Mouse (Mus musculus) liver, embryonic 14.5 days (tissue): Measurements from ENCODE around the gene C730034F03Rik. TPM values are rescaled to one million over a fixed set of nuclear protein-coding genes. Genes with fewer than 3 reads are reported as not detected.

ENCODE experiments used
- ATAC-seq: fragments of 200-750 bp; cut with Nextera tagmentation; 2 replicates; pipeline ENCODE4 v1.8.0; 2017; ENCODE audit warnings: moderate number of reproducible peaks, mild to moderate bottlenecking, moderate library complexity; ENCODE audit not compliant: insufficient read depth
- DNase-seq, 3 experiments: peaks; one replicate each; pipeline ENCODE4 v3.0.0-alpha.2; 2012 to 2013; ENCODE audit warnings: low read depth in 3 of 3, low spot score in 3 of 3
- H3K27ac ChIP-seq: fragments of 300-500 bp; sonication (generic); 2 replicates; pipeline ENCODE4 v1.5.1; 2014; ENCODE audit warnings: moderate library complexity, mild to moderate bottlenecking, control low read depth, inconsistent platforms
- H3K27me3 ChIP-seq: fragments of 300-500 bp; sonication (generic); 2 replicates; pipeline ENCODE4 v1.6.1; 2014; ENCODE audit warnings: mild to moderate bottlenecking, low read length, moderate library complexity; ENCODE audit not compliant: control insufficient read depth, insufficient read depth
- H3K36me3 ChIP-seq: fragments of 300-500 bp; sonication (generic); replicated peaks from 2 replicates; pipeline ENCODE4 v1.6.1; 2014; ENCODE audit warnings: low read depth; ENCODE audit not compliant: control insufficient read depth, insufficient read depth
- H3K4me1 ChIP-seq, 2 experiments: fragments of 200-500 bp in 1 of 2; fragments of 300-500 bp in 1 of 2; sonication (generic) in 1 of 2; replicated peaks; 2 replicates each; pipeline ENCODE4 v1.6.1; 2012 to 2014; ENCODE audit warnings: antibody characterized with exemption in 1 of 2, inconsistent platforms in 1 of 2, low read length in 1 of 2; ENCODE audit not compliant: control insufficient read depth in 2 of 2, insufficient read depth in 2 of 2
- H3K4me2 ChIP-seq: fragments of 300-500 bp; sonication (generic); 2 replicates; pipeline ENCODE4 v1.6.1; 2014; ENCODE audit warnings: low read depth, mild to moderate bottlenecking, control low read depth, moderate library complexity
- H3K4me3 ChIP-seq, 2 experiments: fragments of 200-500 bp in 1 of 2; fragments of 300-500 bp in 1 of 2; sonication (generic) in 1 of 2; 2 replicates each; pipeline ENCODE4 v1.5.1; 2012 to 2014; ENCODE audit warnings: low read depth in 2 of 2, low read length in 2 of 2, mild to moderate bottlenecking in 2 of 2, control low read depth in 1 of 2, inconsistent platforms in 1 of 2, moderate library complexity in 1 of 2; ENCODE audit not compliant: insufficient read depth in 1 of 2
- H3K9ac ChIP-seq: fragments of 300-500 bp; sonication (generic); replicated peaks from 2 replicates; pipeline ENCODE4 v1.6.1; 2014; ENCODE audit warnings: mild to moderate bottlenecking, control low read depth, moderate library complexity
- H3K9me3 ChIP-seq: fragments of 300-500 bp; sonication (generic); 2 replicates; pipeline ENCODE4 v1.6.1; 2016; ENCODE audit warnings: low read length, mixed read lengths; ENCODE audit not compliant: control insufficient read depth
- CTCF ChIP-seq: IDR thresholded peaks from 2 replicates; pipeline ENCODE4 v1.5.1; 2016; ENCODE audit warnings: antibody characterized with exemption, low read depth, control low read depth
- EP300 ChIP-seq: IDR thresholded peaks from 2 replicates; pipeline ENCODE4 v1.6.1; 2016; ENCODE audit warnings: antibody characterized with exemption, low read depth
- WGBS: fragments of 180-500 bp; shearing (Covaris S2); extraction: QIAGEN DNeasy Blood & Tissue Kit; methylation state at CpG from one replicate; pipeline ENCODE4 v1.1.7; 2014; ENCODE audit not compliant: insufficient replicate concordance; 5-methylcytosine and 5-hydroxymethylcytosine counted together
- polyA plus RNA-seq, 2 experiments: library from polyadenylated mRNA; depleted of rRNA in 1 of 2; stranded (reverse) in 1 of 2; unstranded in 1 of 2; fragments of >200 nt; fragmentation: Nextera tagmentation in 1 of 2; extraction: Ambion mirVana in 1 of 2; gene quantifications; 2 replicates each; pipeline versions ENCODE4 v1.2.1 to v1.2.3; 2012 to 2014

The C730034F03Rik gene
- polyA plus RNA-seq, 2 experiments = 0.69 to 0.89 TPM

- no peak overlapping the region for H3K4me2 ChIP-seq
- TF ChIP-seq CTCF = no peak
- TF ChIP-seq EP300 = no peak
- DNase-seq = no peak
- 59% methylated on average over 7 of the region's 7 CpGs for WGBS
- H3K36me3 ChIP-seq = no peaks in the 10 kb centered on the region
- ATAC-seq = no peak
- no peak overlapping the region for H3K4me3 ChIP-seq
- H3K9me3 ChIP-seq = no peaks in the 10 kb centered on the region
- H3K9ac ChIP-seq = no peak overlapping the region
- no peaks in the 10 kb centered on the region; the same call in none of the 2 replicates for H3K27me3 ChIP-seq
- H3K4me1 ChIP-seq = no peaks in the 10 kb centered on the region
- no peak overlapping the region for H3K27ac ChIP-seq
These were observed 32.8 kb downstream of the C730034F03Rik start for GRCm38 (mm10) chr15:89462176-89462575.

GRCm38 (mm10) chr15:89463334-89464235 lies 34.2 kb downstream of the C730034F03Rik start:
- Histone ChIP-seq H3K36me3 (no peaks in the 10 kb centered on the region), H3K9ac (no peak overlapping the region), H3K9me3 (no peaks in the 10 kb centered on the region), H3K27ac (no peak overlapping the region), H3K4me3 (no peak overlapping the region), H3K4me1 (no peaks in the 10 kb centered on the region), H3K27me3 (no peaks in the 10 kb centered on the region; the same call in 1 of the 2 replicates), H3K4me2 (no peak overlapping the region)
- TF ChIP-seq EP300 = no peak
- peak; percentile 35; the same call in 1 of the 2 replicates for TF ChIP-seq CTCF
- 28% methylated on average over 5 of the region's 5 CpGs for WGBS
- ATAC-seq = no peak
- no peak for DNase-seq

DNA sequence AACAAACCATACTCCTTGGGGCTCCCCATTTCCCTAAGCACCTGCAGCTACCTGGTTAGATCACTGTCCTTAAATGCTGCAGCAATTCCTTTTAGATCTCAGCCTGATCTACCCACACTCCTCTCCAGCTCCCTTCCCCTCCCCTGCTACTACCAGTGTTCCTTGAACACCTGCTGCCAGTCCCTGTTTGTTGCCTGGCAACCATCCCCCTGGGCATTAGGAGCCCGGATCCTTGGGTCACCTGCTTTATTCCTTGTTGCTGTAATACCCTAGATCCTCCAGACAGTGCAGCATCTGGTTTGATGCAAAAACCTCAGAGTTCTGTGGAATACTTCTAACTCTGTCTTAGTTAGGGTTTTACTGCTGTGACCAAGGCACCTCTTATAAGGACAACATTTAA lies 35.7 kb downstream of the C730034F03Rik start:
- no peak overlapping the region for H3K4me3 ChIP-seq
- ATAC-seq (no peak), DNase-seq (no peak)
- no peak overlapping the region for H3K27ac ChIP-seq
- H3K4me1 ChIP-seq = no peaks in the 10 kb centered on the region
- no peaks in the 10 kb centered on the region; the same call in 1 of the 2 replicates for H3K27me3 ChIP-seq
- no peaks in the 10 kb centered on the region for H3K9me3 ChIP-seq
- H3K9ac ChIP-seq = no peak overlapping the region
- no peak for TF ChIP-seq EP300
- TF ChIP-seq CTCF = no peak
- WGBS = 41% methylated on average over 1 of the region's 1 CpGs
- H3K4me2 ChIP-seq = no peak overlapping the region
- H3K36me3 ChIP-seq = no peaks in the 10 kb centered on the region

DNA sequence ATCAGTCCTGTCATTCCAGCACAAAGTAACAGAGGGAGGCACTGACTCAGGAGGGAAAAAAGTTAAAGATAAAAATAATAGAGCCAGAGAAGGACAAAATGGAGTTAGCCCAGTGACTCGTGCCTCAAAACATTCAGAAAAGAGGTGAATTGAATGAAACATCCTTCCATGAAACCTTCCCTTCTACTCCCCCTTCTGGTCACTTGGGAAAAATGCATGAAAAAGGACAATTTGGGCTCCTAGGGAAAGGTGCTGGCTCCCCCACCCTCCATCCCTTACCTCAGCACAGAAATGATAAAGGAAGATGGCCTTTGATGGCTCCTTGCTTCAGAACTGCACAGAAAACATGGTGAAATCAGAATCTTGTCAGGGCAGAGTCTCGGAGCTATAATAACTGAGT lies 39.2 kb downstream of the C730034F03Rik start:
- TF ChIP-seq CTCF = peak; percentile 64
- no peak for TF ChIP-seq EP300

GRCm38 (mm10) chr15:89471476-89471875 lies 42.1 kb downstream of the C730034F03Rik start:
- Histone ChIP-seq H3K9ac (no peak overlapping the region), H3K4me2 (no peak overlapping the region), H3K9me3 (no peaks in the 10 kb centered on the region), H3K4me3 (no peak overlapping the region), H3K4me1 (peaks cover 5 to 10% of the 10 kb centered on the region in 2 experiments), H3K27ac (no peak overlapping the region), H3K27me3 (no peaks in the 10 kb centered on the region), H3K36me3 (no peaks in the 10 kb centered on the region)
- 70% methylated on average over 4 of the region's 4 CpGs for WGBS
- DNase-seq (no peak), ATAC-seq (no peak)
- no peak for TF ChIP-seq EP300
- TF ChIP-seq CTCF = no peak

More for the DNA sequence above, 39.2 kb downstream of the C730034F03Rik start:
- Histone ChIP-seq H3K9me3 (no peaks in the 10 kb centered on the region), H3K4me1 (no peaks in the 10 kb centered on the region), H3K36me3 (no peaks in the 10 kb centered on the region), H3K27me3 (no peaks in the 10 kb centered on the region), H3K27ac (no peak overlapping the region), H3K4me2 (no peak overlapping the region), H3K9ac (no peak overlapping the region), H3K4me3 (no peak overlapping the region)
- ATAC-seq = no peak
- 24% methylated on average over 2 of the region's 2 CpGs for WGBS
- DNase-seq = peak in 1 of 3 experiments; percentile 16
